Mouse (Mus musculus) liver, postnatal 0 days (tissue): ENCODE measurements around the gene Irf2bpl.

Experiments used
- CTCF ChIP-seq: sonication (generic); IDR thresholded peaks from 2 replicates; pipeline ENCODE4 v1.5.1; 2016; ENCODE audit warnings: antibody characterized with exemption, low read depth
- EP300 ChIP-seq: IDR thresholded peaks from 2 replicates; pipeline ENCODE4 v1.6.1; 2016; ENCODE audit warnings: antibody characterized with exemption, low read depth, mild to moderate bottlenecking

DNA sequence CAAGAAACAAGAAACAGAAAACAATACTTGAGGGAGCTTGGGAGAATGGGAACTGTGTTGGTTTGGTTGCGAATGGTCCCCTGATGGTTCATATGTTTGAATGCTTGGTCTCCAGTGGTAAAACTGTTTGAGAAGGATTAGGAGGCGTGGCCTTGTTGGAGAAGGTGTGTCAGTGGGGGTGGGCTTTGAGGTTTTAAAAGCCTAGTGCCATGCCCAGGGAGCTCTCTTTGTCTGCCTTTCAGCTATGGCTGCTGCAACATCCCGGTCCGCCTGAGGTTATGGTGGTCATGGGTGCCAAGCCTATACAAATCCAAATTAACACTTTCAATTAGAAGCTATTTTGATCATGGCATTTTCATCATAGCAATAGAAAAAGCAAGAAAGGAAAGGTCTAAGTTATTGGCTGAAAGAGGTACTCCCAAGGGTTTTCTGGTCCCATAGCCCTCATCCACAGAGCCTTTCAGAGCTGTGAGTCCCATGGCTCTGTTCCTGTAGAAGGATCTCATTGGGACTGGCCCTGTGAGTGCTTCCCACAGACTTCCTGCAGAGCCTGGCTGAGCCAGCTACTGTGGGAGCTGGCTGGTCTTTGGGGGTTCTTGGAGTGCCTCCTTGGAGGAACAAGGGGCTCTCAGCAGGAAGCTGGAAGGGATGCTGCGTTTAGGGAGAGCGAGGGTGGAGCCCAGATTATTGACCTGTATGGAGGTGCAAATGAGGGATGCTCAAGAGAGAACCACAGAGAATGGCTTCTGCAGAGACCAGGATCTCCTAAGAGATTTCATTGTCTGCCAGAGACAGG lies 46.5 kb upstream of the Irf2bpl start:
- TF ChIP-seq CTCF (no peak), EP300 (no peak)
